Mouse (Mus musculus): ENCODE data around the gene Ttc23.
A peak's percentile ranks its signal among the peaks of the same experiment; 100 is the strongest.

Ttc23 gene

GRCm38 (mm10) chr7:67646131-67646530 is 1.1 kb upstream of the Ttc23 start:
- DNase-seq, result no peak

DNA sequence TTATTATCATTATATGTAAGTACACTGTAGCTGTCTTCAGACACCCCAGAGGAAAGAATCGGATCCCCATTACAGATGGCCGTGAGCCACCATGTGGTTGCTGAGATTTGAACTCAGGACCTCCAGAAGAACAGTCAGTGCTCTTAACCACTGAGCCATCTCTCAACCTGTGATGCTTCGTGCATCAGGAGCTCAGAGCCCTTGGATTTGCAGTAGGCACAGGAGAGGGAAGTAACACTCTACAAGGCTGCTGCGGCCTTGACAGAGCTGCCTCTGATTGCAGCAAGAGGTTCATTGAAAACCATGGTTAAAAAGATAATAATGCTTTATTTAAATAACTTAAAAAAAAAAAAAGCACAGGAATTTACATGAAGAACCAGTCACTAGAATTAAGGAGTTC is 1.2 kb downstream of the Ttc23 start:
- no peak for DNase-seq

DNA sequence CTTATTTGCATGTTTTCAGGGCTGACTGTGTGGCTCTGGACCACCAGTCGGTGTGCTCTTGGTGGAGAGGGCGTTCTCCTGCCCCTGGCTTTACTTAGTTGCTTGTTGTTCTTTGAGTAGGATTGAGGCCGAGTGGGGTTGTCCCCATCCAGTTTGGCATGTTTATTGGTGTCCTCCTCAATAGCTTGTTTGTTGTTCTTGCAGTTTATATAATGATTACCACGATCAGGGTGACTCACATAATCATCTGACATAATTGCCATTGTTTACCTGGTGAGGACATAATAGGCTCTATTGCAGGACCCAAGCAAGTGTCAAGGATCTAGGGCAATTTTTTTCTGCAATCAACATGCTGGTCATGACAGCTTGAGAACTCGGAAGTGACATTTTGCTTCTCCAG is 5.0 kb downstream of the Ttc23 start:
- DNase-seq, result no peak

GRCm38 (mm10) chr7:67654668-67655067 is 7.5 kb downstream of the Ttc23 start:
- DNase-seq, result no peak

GRCm38 (mm10) chr7:67655186-67655585 is 8.0 kb downstream of the Ttc23 start:
- no peak for DNase-seq

GRCm38 (mm10) chr7:67658110-67658509 is 10.9 kb downstream of the Ttc23 start:
- DNase-seq, result no peak

DNA sequence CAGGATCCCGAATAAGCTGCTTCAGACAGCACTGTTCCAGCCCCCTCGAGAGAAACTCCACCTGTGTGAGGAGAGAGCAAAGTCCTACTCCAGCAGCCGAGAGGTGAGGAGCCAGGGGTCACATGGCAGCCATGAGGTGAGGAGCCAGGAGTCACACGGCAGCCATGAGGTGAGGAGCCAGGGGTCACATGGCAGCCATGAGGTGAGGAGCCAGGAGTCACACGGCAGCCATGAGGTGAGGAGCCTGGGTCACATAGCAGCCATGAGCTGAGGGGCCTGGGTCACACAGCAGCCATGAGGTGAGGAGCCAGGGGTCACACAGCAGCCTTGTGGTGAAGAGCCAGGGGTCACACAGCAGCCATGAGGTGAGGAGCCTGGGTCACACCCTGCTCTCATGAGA is 15.2 kb downstream of the Ttc23 start:
- no peak for DNase-seq

GRCm38 (mm10) chr7:67663981-67664694 is 16.9 kb downstream of the Ttc23 start:
- no peak for DNase-seq

DNA sequence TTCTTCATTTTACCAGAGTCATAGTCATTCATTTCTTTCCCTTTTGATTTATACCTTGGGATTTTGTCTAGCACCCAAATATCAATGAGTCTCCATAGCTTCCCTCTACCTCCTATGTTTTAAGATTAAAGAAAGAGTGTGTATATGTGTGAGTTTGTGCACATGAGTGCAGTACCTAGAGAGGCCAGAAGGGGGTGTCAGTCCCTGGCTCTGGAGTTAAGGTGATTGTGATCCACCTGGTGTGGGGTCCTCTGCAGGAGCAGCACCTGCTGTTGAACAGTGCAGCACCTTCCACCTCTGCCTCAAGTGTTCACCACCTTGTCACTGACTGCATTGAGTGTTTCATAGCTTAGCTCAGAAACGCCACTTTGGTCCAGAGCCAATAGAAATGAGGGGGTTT is 23.8 kb downstream of the Ttc23 start:
- no peak for DNase-seq

GRCm38 (mm10) chr7:67672650-67673049 is 25.4 kb downstream of the Ttc23 start:
- DNase-seq, result peak; percentile 81 to 88

DNA sequence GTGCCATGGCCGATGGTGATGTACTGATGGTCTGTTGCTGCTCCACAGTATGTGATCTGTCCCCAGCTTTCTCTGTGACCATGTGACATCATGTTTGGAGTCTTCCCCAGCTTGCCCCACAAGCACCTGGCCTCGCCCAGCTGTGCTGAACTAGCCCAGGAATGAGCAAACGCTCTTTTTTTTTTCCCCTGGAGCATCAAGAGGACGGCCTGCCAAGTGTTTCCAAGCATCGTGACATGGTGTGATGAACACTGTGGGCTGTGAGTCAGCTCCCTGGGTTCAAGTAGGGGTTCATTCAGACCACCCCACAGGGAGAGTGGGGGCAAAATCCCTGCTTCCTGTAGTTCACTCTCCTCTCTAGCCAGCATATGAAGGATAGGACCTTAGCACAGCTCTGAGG is 26.4 kb downstream of the Ttc23 start:
- no peak for DNase-seq

DNA sequence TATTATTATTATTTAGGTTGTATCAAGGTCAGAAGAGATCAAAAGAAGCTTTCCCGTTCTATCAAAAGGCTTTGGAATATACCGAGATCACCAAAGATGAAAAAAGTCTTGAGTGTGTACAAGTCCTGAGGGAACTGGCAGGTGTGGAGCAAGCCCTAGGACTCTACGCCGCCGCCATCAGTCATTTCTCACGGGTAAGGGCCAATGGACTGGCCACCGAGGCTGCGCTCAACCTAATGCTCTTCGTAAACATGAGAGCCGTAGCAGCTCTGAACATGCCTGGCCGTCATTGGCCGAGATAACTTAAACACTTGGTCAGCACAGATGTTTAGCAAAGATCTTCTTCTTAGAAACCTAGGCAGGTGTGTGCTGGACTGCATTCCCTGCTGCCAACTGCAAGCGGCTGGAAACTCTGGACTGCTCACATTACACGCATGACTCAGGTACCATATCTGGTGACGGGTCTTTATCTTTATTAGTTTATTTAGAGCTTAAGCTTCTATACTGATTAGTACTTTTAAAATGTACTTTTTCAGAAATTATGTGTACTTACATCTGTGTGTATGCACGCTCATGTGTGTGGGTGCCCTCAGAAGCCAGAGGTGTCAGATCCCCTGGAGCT is 31.8 kb downstream of the Ttc23 start:
- DNase-seq, result no peak

DNA sequence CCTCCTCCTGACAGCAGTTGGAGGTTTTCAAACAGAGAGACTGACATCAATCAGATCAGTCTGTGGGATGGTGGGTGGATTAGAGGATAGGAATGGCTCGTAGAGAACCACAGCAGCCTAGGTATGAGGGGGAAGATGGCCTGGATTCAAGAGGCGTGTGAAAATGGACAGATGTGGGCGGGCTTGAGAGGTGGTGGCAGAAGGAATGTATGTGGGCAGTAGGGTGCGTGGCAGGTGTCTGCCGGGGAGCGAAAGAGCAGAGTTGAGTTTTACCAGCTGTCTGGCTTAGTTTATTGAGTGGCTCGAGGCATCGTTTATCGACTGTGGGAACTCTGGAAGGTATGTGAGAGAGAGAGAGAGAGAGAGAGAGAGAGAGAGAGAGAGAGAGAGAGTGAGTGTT is 33.9 kb downstream of the Ttc23 start:
- DNase-seq, result no peak

- DNase-seq, result no peak
Measured at GRCm38 (mm10) chr7:67683006-67683405, 35.8 kb downstream of the Ttc23 start.

- DNase-seq, result no peak
Measured at GRCm38 (mm10) chr7:67686545-67686944, 39.3 kb downstream of the Ttc23 start.

GRCm38 (mm10) chr7:67688281-67688680 is 41.1 kb downstream of the Ttc23 start:
- no peak for DNase-seq

GRCm38 (mm10) chr7:67689793-67690192 is 42.6 kb downstream of the Ttc23 start:
- DNase-seq, result no peak

GRCm38 (mm10) chr7:67691036-67691435 is 43.8 kb downstream of the Ttc23 start:
- no peak for DNase-seq

- DNase-seq, result no peak
Measured at GRCm38 (mm10) chr7:67692141-67692540, 44.9 kb downstream of the Ttc23 start.

- DNase-seq, result no peak
Measured at GRCm38 (mm10) chr7:67692791-67693538, 45.8 kb downstream of the Ttc23 start.

- DNase-seq, result no peak
Measured at GRCm38 (mm10) chr7:67695906-67696305, 48.7 kb downstream of the Ttc23 start.

GRCm38 (mm10) chr7:67697892-67698630 is 50.9 kb downstream of the Ttc23 start:
- no peak for DNase-seq

- no peak for DNase-seq
Measured at GRCm38 (mm10) chr7:67699301-67699700, 52.1 kb downstream of the Ttc23 start.
